Mouse (Mus musculus) forebrain, embryonic 14.5 days (tissue): ENCODE measurements at regions not wholly inside any gene's neighbourhood (a gene's known extent, or its start where the extent isn't known, plus 50 kb on each side); places are given as distances from the start of the nearest gene placed in this dataset.

Experiments used
- ATAC-seq: fragments of 200-750 bp; cut with Nextera tagmentation; 2 replicates; pipeline ENCODE4 v1.8.0; 2017; ENCODE audit warnings: mild to moderate bottlenecking, moderate library complexity
- DNase-seq: peaks from one replicate; pipeline ENCODE4 v3.0.0-alpha.2; 2015; ENCODE audit warnings: low spot score
- H3K27ac ChIP-seq: fragments of 300-500 bp; sonication (generic); 2 replicates; pipeline ENCODE4 v1.5.1; 2014; ENCODE audit warnings: low read depth, mild to moderate bottlenecking, control low read depth, low read length, moderate library complexity
- H3K27me3 ChIP-seq: fragments of 300-500 bp; sonication (generic); replicated peaks from 2 replicates; pipeline ENCODE4 v1.6.1; 2014; ENCODE audit warnings: low read length, control low read depth, mixed read lengths; ENCODE audit not compliant: control insufficient read depth, insufficient read depth
- H3K36me3 ChIP-seq: fragments of 300-500 bp; sonication (generic); 2 replicates; pipeline ENCODE4 v1.6.1; 2014; ENCODE audit warnings: low read length, control low read depth; ENCODE audit not compliant: control insufficient read depth, insufficient read depth
- H3K4me1 ChIP-seq: fragments of 300-500 bp; sonication (generic); 2 replicates; pipeline ENCODE4 v1.6.1; 2014; ENCODE audit warnings: antibody characterized with exemption, low read length, control low read depth; ENCODE audit not compliant: control insufficient read depth, insufficient read depth
- H3K4me2 ChIP-seq: fragments of 300-500 bp; sonication (generic); 2 replicates; pipeline ENCODE4 v1.6.1; 2014; ENCODE audit warnings: mild to moderate bottlenecking, control low read depth, low read length
- H3K4me3 ChIP-seq: fragments of 300-500 bp; sonication (generic); 2 replicates; pipeline ENCODE4 v1.5.1; 2014; ENCODE audit warnings: low read depth, low read length, control low read depth
- H3K9ac ChIP-seq: fragments of 300-500 bp; sonication (generic); 2 replicates; pipeline ENCODE4 v1.6.1; 2014; ENCODE audit warnings: mild to moderate bottlenecking, low read length, control low read depth, moderate library complexity
- H3K9me3 ChIP-seq: fragments of 300-500 bp; sonication (generic); replicated peaks from 2 replicates; pipeline ENCODE4 v1.6.1; 2016; ENCODE audit warnings: low read length, control low read depth, mixed read lengths; ENCODE audit not compliant: control insufficient read depth
- WGBS: fragments of 180-500 bp; shearing (Covaris S2); extraction: QIAGEN DNeasy Blood & Tissue Kit; methylation state at CpG from one replicate; pipeline ENCODE4 v1.1.7; 2014; 5-methylcytosine and 5-hydroxymethylcytosine counted together

GRCm38 (mm10) chr3:56362543-56362942, 179.0 kb upstream of the Nbea start:
- H3K4me3 ChIP-seq: no peak overlapping the region
- DNase-seq: peak; percentile 81
- no peak overlapping the region for H3K4me2 ChIP-seq
- H3K9me3 ChIP-seq: no peaks in the 10 kb centered on the region
- ATAC-seq: peak; percentile 89
- H3K27ac ChIP-seq: peak overlapping the region; percentile 16; the same call in 1 of the 2 replicates
- WGBS: 57% methylated on average over 2 of the region's 2 CpGs
- no peak overlapping the region for H3K9ac ChIP-seq
- 0 out of 2 replicates have a peak, but pooled peaks cover 3% of the 10 kb centered on the region for H3K4me1 ChIP-seq
- H3K27me3 ChIP-seq: no peaks in the 10 kb centered on the region
- H3K36me3 ChIP-seq: no peaks in the 10 kb centered on the region

- H3K4me3 ChIP-seq: no peak overlapping the region
- 38% methylated on average over 6 of the region's 6 CpGs for WGBS
- ATAC-seq: peak; percentile 90
Measured at GRCm38 (mm10) chr3:56357035-56357701, 173.7 kb upstream of the Nbea start.

GRCm38 (mm10) chr3:56356163-56356882, 172.8 kb upstream of the Nbea start:
- H3K36me3 ChIP-seq: no peaks in the 10 kb centered on the region
- peak; percentile 61 for DNase-seq
- H3K27ac ChIP-seq: peak overlapping the region; percentile 80
- 54% methylated on average over 5 of the region's 5 CpGs for WGBS
- peaks cover 10% of the 10 kb centered on the region for H3K4me1 ChIP-seq
- no peaks in the 10 kb centered on the region for H3K27me3 ChIP-seq
- H3K9ac ChIP-seq: no peak overlapping the region
- peak; percentile 61 for ATAC-seq
- no peak overlapping the region for H3K4me2 ChIP-seq
- no peaks in the 10 kb centered on the region for H3K9me3 ChIP-seq
- no peak overlapping the region for H3K4me3 ChIP-seq

More at GRCm38 (mm10) chr3:56357035-56357701, 173.7 kb upstream of the Nbea start:
- Histone ChIP-seq H3K27ac (peak overlapping the region; percentile 80), H3K4me2 (peak overlapping the region; percentile 24; the same call in 1 of the 2 replicates), H3K4me1 (peaks cover 10% of the 10 kb centered on the region), H3K36me3 (no peaks in the 10 kb centered on the region), H3K27me3 (no peaks in the 10 kb centered on the region), H3K9ac (no peak overlapping the region), H3K9me3 (no peaks in the 10 kb centered on the region)
- peak; percentile 73 for DNase-seq
